Mouse (Mus musculus): ENCODE data around the gene Cfap20. TPM values are rescaled to one million over a fixed set of nuclear protein-coding genes. Genes with fewer than 3 reads are reported as not detected.
"Not testable (repeated sequence)": the region's sequence is repeated elsewhere in the genome, so short reads cannot be mapped to it uniquely, and the experiment has no call there.

Cfap20 gene
- polyA plus RNA-seq, 1 experiment from 2014 or later, result 152 TPM

GRCm38 (mm10) chr8:95384501-95384900 is 50.2 kb downstream of the Cfap20 start:
- Histone ChIP-seq H3K4me3 (ENCODE audit: low read depth, low read length) (no peak overlapping the region), H3K27me3 (replicated peaks; ENCODE audit: control insufficient read depth, insufficient read depth, low read length) (no peaks in the 10 kb centered on the region), H3K9me3 (replicated peaks; ENCODE audit: control insufficient read depth, low read length) (no peaks in the 10 kb centered on the region), H3K4me2 (ENCODE audit: low read length) (no peak overlapping the region), H3K9ac (ENCODE audit: low read length) (no peak overlapping the region), H3K27ac (ENCODE audit: low read depth, low read length) (no peak overlapping the region), H3K36me3 (ENCODE audit: control insufficient read depth, insufficient read depth, low read length) (no peaks in the 10 kb centered on the region), H3K4me1 (ENCODE audit: control insufficient read depth, insufficient read depth, low read length) (no peaks in the 10 kb centered on the region)
- ATAC-seq, result no peak
- WGBS, result 86% methylated on average over 3 of the region's 3 CpGs
- DNase-seq (ENCODE audit: low spot score), result no peak

- no peak overlapping the region for H3K4me2 ChIP-seq (ENCODE audit: low read length)
- ATAC-seq (no peak), DNase-seq (ENCODE audit: low spot score) (no peak)
- H3K4me1 ChIP-seq (ENCODE audit: control insufficient read depth, insufficient read depth, low read length), result no peaks in the 10 kb centered on the region
- no peaks in the 10 kb centered on the region for H3K9me3 ChIP-seq (replicated peaks; ENCODE audit: control insufficient read depth, low read length)
- no peak overlapping the region for H3K4me3 ChIP-seq (ENCODE audit: low read depth, low read length)
- H3K9ac ChIP-seq (ENCODE audit: low read length), result no peak overlapping the region
- no peaks in the 10 kb centered on the region for H3K36me3 ChIP-seq (ENCODE audit: control insufficient read depth, insufficient read depth, low read length)
- H3K27ac ChIP-seq (ENCODE audit: low read depth, low read length), result no peak overlapping the region
- WGBS, result 89% methylated on average over 3 of the region's 3 CpGs
- no peaks in the 10 kb centered on the region for H3K27me3 ChIP-seq (replicated peaks; ENCODE audit: control insufficient read depth, insufficient read depth, low read length)
Observed at GRCm38 (mm10) chr8:95381595-95381994, 53.1 kb downstream of the Cfap20 start.

- no peak for DNase-seq (ENCODE audit: low spot score)
- H3K36me3 ChIP-seq (ENCODE audit: control insufficient read depth, insufficient read depth, low read length), result no peaks in the 10 kb centered on the region
- no peak overlapping the region for H3K9ac ChIP-seq (ENCODE audit: low read length)
- no peaks in the 10 kb centered on the region for H3K4me1 ChIP-seq (ENCODE audit: control insufficient read depth, insufficient read depth, low read length)
- no peak overlapping the region for H3K4me3 ChIP-seq (ENCODE audit: low read depth, low read length)
- no peaks in the 10 kb centered on the region for H3K9me3 ChIP-seq (replicated peaks; ENCODE audit: control insufficient read depth, low read length)
- no peaks in the 10 kb centered on the region for H3K27me3 ChIP-seq (replicated peaks; ENCODE audit: control insufficient read depth, insufficient read depth, low read length)
- no peak for ATAC-seq
- H3K27ac ChIP-seq (ENCODE audit: low read depth, low read length), result no peak overlapping the region
- no peak overlapping the region for H3K4me2 ChIP-seq (ENCODE audit: low read length)
Observed at GRCm38 (mm10) chr8:95380953-95381352, 53.7 kb downstream of the Cfap20 start.

GRCm38 (mm10) chr8:95378928-95379327 is 55.7 kb downstream of the Cfap20 start:
- H3K27ac ChIP-seq (ENCODE audit: low read depth, low read length), result not testable (repeated sequence)

GRCm38 (mm10) chr8:95377863-95378291 is 56.8 kb downstream of the Cfap20 start:
- Histone ChIP-seq H3K27ac (ENCODE audit: low read depth, low read length) (no peak overlapping the region), H3K9ac (ENCODE audit: low read length) (no peak overlapping the region), H3K4me1 (ENCODE audit: control insufficient read depth, insufficient read depth, low read length) (no peaks in the 10 kb centered on the region), H3K4me3 (ENCODE audit: low read depth, low read length) (no peak overlapping the region), H3K27me3 (replicated peaks; ENCODE audit: control insufficient read depth, insufficient read depth, low read length) (no peaks in the 10 kb centered on the region), H3K9me3 (replicated peaks; ENCODE audit: control insufficient read depth, low read length) (no peaks in the 10 kb centered on the region), H3K4me2 (ENCODE audit: low read length) (no peak overlapping the region), H3K36me3 (ENCODE audit: control insufficient read depth, insufficient read depth, low read length) (peaks cover 5% of the 10 kb centered on the region; the same call in 1 of the 2 replicates)
- DNase-seq (ENCODE audit: low spot score) (no peak), ATAC-seq (no peak)
- WGBS, result 61% methylated on average over 7 of the region's 7 CpGs

More at GRCm38 (mm10) chr8:95378928-95379327, 55.7 kb downstream of the Cfap20 start:
- not testable (repeated sequence) for H3K4me2 ChIP-seq (ENCODE audit: low read length); H3K9me3 ChIP-seq (replicated peaks; ENCODE audit: control insufficient read depth, low read length); H3K4me3 ChIP-seq (ENCODE audit: low read depth, low read length); H3K36me3 ChIP-seq (ENCODE audit: control insufficient read depth, insufficient read depth, low read length); H3K9ac ChIP-seq (ENCODE audit: low read length); H3K27me3 ChIP-seq (replicated peaks; ENCODE audit: control insufficient read depth, insufficient read depth, low read length); H3K4me1 ChIP-seq (ENCODE audit: control insufficient read depth, insufficient read depth, low read length); DNase-seq (ENCODE audit: low spot score); ATAC-seq
- WGBS, result 93% methylated on average over 11 of the region's 11 CpGs

GRCm38 (mm10) chr8:95377101-95377500 is 57.6 kb downstream of the Cfap20 start:
- no peak overlapping the region for H3K4me2 ChIP-seq (ENCODE audit: low read length)
- no peak for DNase-seq (ENCODE audit: low spot score)
- no peak for ATAC-seq
- H3K4me1 ChIP-seq (ENCODE audit: control insufficient read depth, insufficient read depth, low read length), result no peaks in the 10 kb centered on the region
- H3K36me3 ChIP-seq (ENCODE audit: control insufficient read depth, insufficient read depth, low read length), result peaks cover 12% of the 10 kb centered on the region
- H3K9ac ChIP-seq (ENCODE audit: low read length), result no peak overlapping the region
- WGBS, result 89% methylated on average over 4 of the region's 4 CpGs
- H3K27me3 ChIP-seq (replicated peaks; ENCODE audit: control insufficient read depth, insufficient read depth, low read length), result no peaks in the 10 kb centered on the region
- no peak overlapping the region for H3K4me3 ChIP-seq (ENCODE audit: low read depth, low read length)
- no peaks in the 10 kb centered on the region for H3K9me3 ChIP-seq (replicated peaks; ENCODE audit: control insufficient read depth, low read length)
- no peak overlapping the region for H3K27ac ChIP-seq (ENCODE audit: low read depth, low read length)

- H3K9me3 ChIP-seq (replicated peaks; ENCODE audit: control insufficient read depth, low read length), result no peaks in the 10 kb centered on the region
- no peaks in the 10 kb centered on the region for H3K4me1 ChIP-seq (ENCODE audit: control insufficient read depth, insufficient read depth, low read length)
- DNase-seq (ENCODE audit: low spot score) (no peak), ATAC-seq (no peak)
- no peak overlapping the region for H3K9ac ChIP-seq (ENCODE audit: low read length)
- peaks cover 19% of the 10 kb centered on the region for H3K36me3 ChIP-seq (ENCODE audit: control insufficient read depth, insufficient read depth, low read length)
- H3K4me3 ChIP-seq (ENCODE audit: low read depth, low read length), result no peak overlapping the region
- no peak overlapping the region for H3K4me2 ChIP-seq (ENCODE audit: low read length)
- H3K27me3 ChIP-seq (replicated peaks; ENCODE audit: control insufficient read depth, insufficient read depth, low read length), result no peaks in the 10 kb centered on the region
- no peak overlapping the region for H3K27ac ChIP-seq (ENCODE audit: low read depth, low read length)
- 84% methylated on average over 12 of the region's 12 CpGs for WGBS
Observed at GRCm38 (mm10) chr8:95376309-95376999, 58.2 kb downstream of the Cfap20 start.

- 89% methylated on average over 7 of the region's 7 CpGs for WGBS
- Histone ChIP-seq H3K27ac (ENCODE audit: low read depth, low read length) (no peak overlapping the region), H3K9ac (ENCODE audit: low read length) (no peak overlapping the region), H3K9me3 (replicated peaks; ENCODE audit: control insufficient read depth, low read length) (no peaks in the 10 kb centered on the region), H3K27me3 (replicated peaks; ENCODE audit: control insufficient read depth, insufficient read depth, low read length) (no peaks in the 10 kb centered on the region), H3K4me1 (ENCODE audit: control insufficient read depth, insufficient read depth, low read length) (no peaks in the 10 kb centered on the region), H3K4me2 (ENCODE audit: low read length) (no peak overlapping the region), H3K4me3 (ENCODE audit: low read depth, low read length) (no peak overlapping the region), H3K36me3 (ENCODE audit: control insufficient read depth, insufficient read depth, low read length) (peaks cover 28% of the 10 kb centered on the region)
- DNase-seq (ENCODE audit: low spot score) (no peak), ATAC-seq (no peak)
Observed at GRCm38 (mm10) chr8:95375374-95375930, 59.2 kb downstream of the Cfap20 start.

- H3K4me2 ChIP-seq (ENCODE audit: low read length), result no peak overlapping the region
- no peaks in the 10 kb centered on the region for H3K4me1 ChIP-seq (ENCODE audit: control insufficient read depth, insufficient read depth, low read length)
- H3K9ac ChIP-seq (ENCODE audit: low read length), result no peak overlapping the region
- DNase-seq (ENCODE audit: low spot score), result no peak
- H3K27ac ChIP-seq (ENCODE audit: low read depth, low read length), result no peak overlapping the region
- no peak for ATAC-seq
- no peaks in the 10 kb centered on the region for H3K9me3 ChIP-seq (replicated peaks; ENCODE audit: control insufficient read depth, low read length)
- H3K4me3 ChIP-seq (ENCODE audit: low read depth, low read length), result no peak overlapping the region
- H3K27me3 ChIP-seq (replicated peaks; ENCODE audit: control insufficient read depth, insufficient read depth, low read length), result no peaks in the 10 kb centered on the region
- H3K36me3 ChIP-seq (ENCODE audit: control insufficient read depth, insufficient read depth, low read length), result peaks cover 38% of the 10 kb centered on the region
- WGBS, result 82% methylated on average over 3 of the region's 3 CpGs
Observed at GRCm38 (mm10) chr8:95374429-95374828, 60.2 kb downstream of the Cfap20 start.
